Mouse (Mus musculus) intestine, embryonic 16.5 days (tissue): ENCODE data around the gene Smim7. TPM values are rescaled to one million over a fixed set of nuclear protein-coding genes. Genes with fewer than 3 reads are reported as not detected.

ENCODE experiments used
- ATAC-seq: fragments of 200-750 bp; cut with Nextera tagmentation; 2 replicates; pipeline ENCODE4 v1.8.0; 2017; ENCODE audit warnings: moderate TSS enrichment, moderate library complexity
- H3K27ac ChIP-seq: fragments of 300-500 bp; sonication (generic); 2 replicates; pipeline ENCODE4 v1.5.1; 2014; ENCODE audit warnings: mild to moderate bottlenecking, low read length
- H3K27me3 ChIP-seq: fragments of 300-500 bp; sonication (generic); replicated peaks from 2 replicates; pipeline ENCODE4 v1.6.1; 2014; ENCODE audit warnings: low read length, control low read depth, mixed read lengths; ENCODE audit not compliant: control insufficient read depth, insufficient read depth
- H3K36me3 ChIP-seq: fragments of 300-500 bp; sonication (generic); 2 replicates; pipeline ENCODE4 v1.6.1; 2014; ENCODE audit warnings: low read length, control low read depth; ENCODE audit not compliant: control insufficient read depth, insufficient read depth
- H3K4me1 ChIP-seq: fragments of 300-500 bp; sonication (generic); 2 replicates; pipeline ENCODE4 v1.6.1; 2014; ENCODE audit warnings: low read length, control low read depth, mixed read lengths; ENCODE audit not compliant: control insufficient read depth, insufficient read depth
- H3K4me2 ChIP-seq: fragments of 300-500 bp; sonication (generic); 2 replicates; pipeline ENCODE4 v1.6.1; 2014; ENCODE audit warnings: low read depth, low read length, control low read depth
- H3K4me3 ChIP-seq: fragments of 300-500 bp; sonication (generic); 2 replicates; pipeline ENCODE4 v1.5.1; 2014; ENCODE audit warnings: mild to moderate bottlenecking, low read length
- H3K9ac ChIP-seq: fragments of 300-500 bp; sonication (generic); 2 replicates; pipeline ENCODE4 v1.6.1; 2014; ENCODE audit warnings: low read depth, low read length
- H3K9me3 ChIP-seq: fragments of 300-500 bp; sonication (generic); 2 replicates; pipeline ENCODE4 v1.6.1; 2016; ENCODE audit warnings: low read length, control low read depth; ENCODE audit not compliant: control insufficient read depth
- WGBS: fragments of 180-500 bp; shearing (Covaris S2); extraction: QIAGEN DNeasy Blood & Tissue Kit; methylation state at CpG from one replicate; pipeline ENCODE4 v1.1.7; 2014; 5-methylcytosine and 5-hydroxymethylcytosine counted together
- polyA plus RNA-seq: library from polyadenylated mRNA; unstranded; fragments of >200 nt; fragmentation: Nextera tagmentation; extraction: Ambion mirVana; gene quantifications from 2 replicates; pipeline ENCODE4 v1.2.1, GENCODE M21; 2015

Gene Smim7
- polyA plus RNA-seq = 114 and 121 TPM in 2 replicates

- Histone ChIP-seq H3K27ac (peak within 1 kb of the TSS; percentile 95), H3K9ac (peak within 1 kb of the TSS; percentile 79), H3K4me3 (peak within 1 kb of the TSS; percentile 73), H3K36me3 (peaks cover 11% of the 10 kb centered on the region), H3K9me3 (no peaks in the 10 kb centered on the region), H3K27me3 (no peaks in the 10 kb centered on the region), H3K4me2 (peak within 1 kb of the TSS; percentile 94), H3K4me1 (peaks cover 19% of the 10 kb centered on the region)
- peak; percentile 98 for ATAC-seq
- WGBS = under 1% methylated on average over 52 of the region's 52 CpGs
Measured at GRCm38 (mm10) chr8:72570633-72571610, at the start of gene Smim7. Smim7 (minus strand) TSS chr8:72571088.

DNA sequence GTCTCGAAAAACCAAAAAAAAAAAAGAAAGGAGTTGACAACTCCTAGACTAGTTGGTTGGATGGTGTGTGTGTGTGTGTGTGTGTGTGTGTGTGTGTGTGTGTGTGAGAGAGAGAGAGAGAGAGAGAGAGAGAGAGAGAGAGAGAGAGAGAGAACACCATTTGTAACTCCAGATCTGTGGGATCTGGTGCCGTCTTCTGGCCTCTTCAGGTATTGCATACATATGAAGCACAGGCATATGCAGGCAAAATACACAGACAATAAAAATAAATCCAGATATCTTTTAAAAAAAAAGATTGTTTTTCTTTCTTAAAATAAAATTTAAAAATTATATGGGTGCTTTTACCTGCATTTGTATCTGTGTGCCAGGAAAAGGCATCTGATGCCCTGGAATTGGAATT is 19.3 kb upstream of the Smim7 start:
- no peak overlapping the region for H3K9ac ChIP-seq

DNA sequence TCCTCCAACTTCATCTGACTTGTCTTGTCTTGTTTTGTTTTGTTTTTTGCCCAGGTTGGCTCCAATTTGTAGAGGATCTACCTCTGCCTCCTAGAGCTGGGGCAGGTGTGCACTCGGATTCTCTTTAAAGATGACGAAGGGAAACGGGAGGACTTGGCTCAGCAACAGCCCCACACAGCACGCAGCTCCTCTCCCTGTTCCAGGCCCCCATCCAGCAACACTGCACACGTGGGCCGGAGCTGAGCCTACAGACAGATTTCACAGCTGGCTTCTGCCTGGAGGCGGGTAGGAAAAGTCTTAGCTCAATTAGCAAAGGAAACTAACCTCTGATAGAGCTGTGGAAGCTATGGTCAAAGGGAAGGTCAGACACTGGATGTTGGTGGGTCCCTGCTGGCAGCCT is 18.4 kb upstream of the Smim7 start:
- no peak overlapping the region for H3K27ac ChIP-seq
- no peaks in the 10 kb centered on the region for H3K4me1 ChIP-seq
- no peak overlapping the region for H3K4me3 ChIP-seq
- H3K9ac ChIP-seq = no peak overlapping the region
- no peaks in the 10 kb centered on the region for H3K36me3 ChIP-seq
- WGBS = 79% methylated on average over 7 of the region's 7 CpGs
- H3K4me2 ChIP-seq = no peak overlapping the region
- no peak for ATAC-seq
- no peaks in the 10 kb centered on the region for H3K27me3 ChIP-seq
- H3K9me3 ChIP-seq = no peaks in the 10 kb centered on the region

More for the DNA sequence above, 19.3 kb upstream of the Smim7 start:
- ATAC-seq = no peak
- H3K4me1 ChIP-seq = no peaks in the 10 kb centered on the region
- no peaks in the 10 kb centered on the region for H3K36me3 ChIP-seq
- no peak overlapping the region for H3K4me2 ChIP-seq
- no peak overlapping the region for H3K4me3 ChIP-seq
- H3K27ac ChIP-seq = no peak overlapping the region
- 49% methylated on average over 2 of the region's 2 CpGs for WGBS
- no peaks in the 10 kb centered on the region for H3K9me3 ChIP-seq
- no peaks in the 10 kb centered on the region for H3K27me3 ChIP-seq

- Histone ChIP-seq H3K4me2 (no peak overlapping the region), H3K36me3 (no peaks in the 10 kb centered on the region), H3K27ac (no peak overlapping the region), H3K9me3 (no peaks in the 10 kb centered on the region), H3K4me3 (no peak overlapping the region), H3K4me1 (no peaks in the 10 kb centered on the region), H3K27me3 (no peaks in the 10 kb centered on the region), H3K9ac (no peak overlapping the region)
- no peak for ATAC-seq
- 89% methylated on average over 10 of the region's 10 CpGs for WGBS
Measured at GRCm38 (mm10) chr8:72588865-72589264, 18.0 kb upstream of the Smim7 start.

DNA sequence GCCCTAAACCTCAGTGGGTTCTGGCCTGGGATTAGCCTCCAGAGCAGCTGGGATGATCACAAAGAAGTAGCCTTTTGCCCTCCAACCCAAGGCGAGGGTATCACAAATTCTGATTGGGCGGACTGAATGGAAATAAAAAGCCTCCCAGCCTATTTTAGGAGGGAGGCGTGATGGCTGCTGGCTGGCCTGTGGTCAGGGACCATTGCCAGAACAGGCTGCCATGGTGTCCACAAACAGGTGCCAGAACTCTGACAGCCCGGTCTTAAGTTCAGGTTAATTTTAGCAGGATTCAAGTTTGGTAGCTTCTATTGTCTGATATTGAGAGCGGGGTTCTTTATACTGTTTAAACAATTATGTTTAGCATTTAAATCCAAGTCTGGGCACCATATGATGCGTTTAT is 16.9 kb upstream of the Smim7 start:
- 71% methylated on average over 6 of the region's 6 CpGs for WGBS
- Histone ChIP-seq H3K9ac (no peak overlapping the region), H3K4me2 (no peak overlapping the region), H3K27ac (no peak overlapping the region), H3K9me3 (no peaks in the 10 kb centered on the region), H3K36me3 (no peaks in the 10 kb centered on the region), H3K4me3 (no peak overlapping the region), H3K4me1 (no peaks in the 10 kb centered on the region), H3K27me3 (no peaks in the 10 kb centered on the region)
- no peak for ATAC-seq

GRCm38 (mm10) chr8:72584390-72584789 is 13.5 kb upstream of the Smim7 start:
- Histone ChIP-seq H3K4me2 (no peak overlapping the region), H3K27ac (no peak overlapping the region), H3K27me3 (no peaks in the 10 kb centered on the region), H3K4me3 (no peak overlapping the region), H3K4me1 (no peaks in the 10 kb centered on the region), H3K9me3 (no peaks in the 10 kb centered on the region), H3K9ac (no peak overlapping the region), H3K36me3 (no peaks in the 10 kb centered on the region; the same call in 1 of the 2 replicates)
- no peak for ATAC-seq
- WGBS = 70% methylated on average over 6 of the region's 6 CpGs

- WGBS = 75% methylated on average over 7 of the region's 7 CpGs
- Histone ChIP-seq H3K4me2 (no peak overlapping the region), H3K4me3 (no peak overlapping the region), H3K36me3 (no peaks in the 10 kb centered on the region; the same call in 1 of the 2 replicates), H3K4me1 (no peaks in the 10 kb centered on the region), H3K27me3 (no peaks in the 10 kb centered on the region), H3K27ac (no peak overlapping the region), H3K9me3 (no peaks in the 10 kb centered on the region), H3K9ac (no peak overlapping the region)
- ATAC-seq = no peak
Measured at GRCm38 (mm10) chr8:72583056-72583771, 12.3 kb upstream of the Smim7 start.

DNA sequence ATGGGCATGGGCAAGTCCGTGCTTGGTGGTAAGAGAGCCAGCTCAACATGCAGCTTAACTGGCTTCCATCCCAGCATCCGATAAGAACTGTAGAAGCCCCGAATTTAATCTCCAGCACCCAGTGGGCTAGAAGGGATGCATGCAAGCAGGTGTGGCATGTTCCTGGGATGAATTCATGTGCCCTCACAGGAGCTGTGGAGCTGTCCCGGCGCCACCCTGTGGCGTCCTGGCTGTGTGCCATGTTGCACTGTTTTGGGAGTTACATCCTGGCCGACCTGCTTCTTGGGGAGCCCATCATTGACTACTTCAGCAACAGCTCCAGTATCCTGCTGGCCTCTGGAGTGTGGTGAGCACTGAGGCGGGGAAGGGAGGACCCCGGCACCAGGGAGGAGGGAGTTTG is 8.5 kb upstream of the Smim7 start:
- no peak for ATAC-seq
- no peaks in the 10 kb centered on the region for H3K9me3 ChIP-seq
- H3K9ac ChIP-seq = no peak overlapping the region
- no peaks in the 10 kb centered on the region for H3K27me3 ChIP-seq
- H3K4me1 ChIP-seq = no peaks in the 10 kb centered on the region
- 76% methylated on average over 9 of the region's 9 CpGs for WGBS
- no peak overlapping the region for H3K27ac ChIP-seq
- no peak overlapping the region for H3K4me2 ChIP-seq
- H3K36me3 ChIP-seq = no peaks in the 10 kb centered on the region; the same call in 1 of the 2 replicates
- H3K4me3 ChIP-seq = no peak overlapping the region

- 46% methylated on average over 1 of the region's 1 CpGs for WGBS
- no peak overlapping the region for H3K27ac ChIP-seq
- no peaks in the 10 kb centered on the region for H3K9me3 ChIP-seq
- H3K9ac ChIP-seq = no peak overlapping the region
- no peaks in the 10 kb centered on the region; the same call in 1 of the 2 replicates for H3K36me3 ChIP-seq
- no peak overlapping the region for H3K4me3 ChIP-seq
- no peak overlapping the region for H3K4me2 ChIP-seq
- H3K27me3 ChIP-seq = no peaks in the 10 kb centered on the region
- no peak for ATAC-seq
- 0 out of 2 replicates have a peak, but pooled peaks cover under 1% of the 10 kb centered on the region for H3K4me1 ChIP-seq
Measured at GRCm38 (mm10) chr8:72577941-72578340, 7.1 kb upstream of the Smim7 start.
